Mouse (Mus musculus) cerebellum, adult 2 months (tissue): Measurements from ENCODE around the gene Mapk8ip1. TPM values are rescaled to one million over a fixed set of nuclear protein-coding genes. Genes with fewer than 3 reads are reported as not detected.

Experiments
- DNase-seq, 2 experiments: peaks; one replicate each; pipeline ENCODE4 v3.0.0; 2021
- H3K27ac ChIP-seq: fragments of 200-500 bp; 2 replicates; pipeline ENCODE4 v1.5.1; 2012; ENCODE audit warnings: low read length, control low read depth, inconsistent platforms; ENCODE audit not compliant: insufficient read depth
- H3K27me3 ChIP-seq: fragments of 200-500 bp; 2 replicates; pipeline ENCODE4 v1.6.1; 2012; ENCODE audit warnings: inconsistent platforms, mild to moderate bottlenecking, low read length, moderate library complexity; ENCODE audit not compliant: control insufficient read depth, insufficient read depth
- H3K4me1 ChIP-seq: fragments of 200-500 bp; 2 replicates; pipeline ENCODE4 v1.6.1; 2011; ENCODE audit warnings: low read length; ENCODE audit not compliant: control insufficient read depth, insufficient read depth
- H3K4me3 ChIP-seq: fragments of 200-500 bp; replicated peaks from 2 replicates; pipeline ENCODE3; 2011; ENCODE audit warnings: mild to moderate bottlenecking, low read depth, low read length, control low read depth; ENCODE audit not compliant: insufficient read depth
- CTCF ChIP-seq: fragments of 200-500 bp; IDR thresholded peaks from 2 replicates; pipeline ENCODE4 v1.5.1; 2011; ENCODE audit warnings: low read depth, mild to moderate bottlenecking, control low read depth, low read length, moderate library complexity, borderline replicate concordance; ENCODE audit not compliant: insufficient read depth
- POLR2A ChIP-seq: fragments of 200-500 bp; IDR thresholded peaks from 2 replicates; pipeline ENCODE4 v1.6.1; 2011; ENCODE audit warnings: low read length, control low read depth, borderline replicate concordance; ENCODE audit not compliant: insufficient read depth
- WGBS: fragments of 180-500 bp; shearing (Covaris S2); methylation state at CpG from one replicate; pipeline ENCODE4 v1.1.7; 2018; 5-methylcytosine and 5-hydroxymethylcytosine counted together
- polyA plus RNA-seq: library from polyadenylated mRNA; depleted of rRNA; stranded (reverse); fragments of >200 nt; gene quantifications from 2 replicates; pipeline ENCODE4 v1.2.3, GENCODE M21; 2012

The Mapk8ip1 gene
- polyA plus RNA-seq, 1 experiment = 349 TPM

GRCm38 (mm10) chr2:92431611-92432179, 30.6 kb upstream of the Mapk8ip1 start:
- peak; percentile 55 for DNase-seq
- Histone ChIP-seq H3K4me3 (peak overlapping the region; percentile 88), H3K4me1 (peaks cover 27% of the 10 kb centered on the region), H3K27me3 (no peaks in the 10 kb centered on the region), H3K27ac (peak overlapping the region; percentile 84)
- WGBS = 2% methylated on average over 11 of the region's 11 CpGs
- TF ChIP-seq CTCF = no peak
- no peak for TF ChIP-seq POLR2A

GRCm38 (mm10) chr2:92430723-92431541, 29.9 kb upstream of the Mapk8ip1 start:
- H3K27me3 ChIP-seq = no peaks in the 10 kb centered on the region
- 12% methylated on average over 21 of the region's 21 CpGs for WGBS
- H3K4me3 ChIP-seq = peak overlapping the region; percentile 88
- H3K27ac ChIP-seq = peak overlapping the region; percentile 84
- peaks cover 32% of the 10 kb centered on the region for H3K4me1 ChIP-seq
- TF ChIP-seq POLR2A (peak; percentile 60), CTCF (no peak)
- DNase-seq = peak; percentile 73 to 80

GRCm38 (mm10) chr2:92430089-92430488, 29.0 kb upstream of the Mapk8ip1 start:
- 64% methylated on average over 2 of the region's 2 CpGs for WGBS
- TF ChIP-seq POLR2A (no peak), CTCF (no peak)
- H3K4me3 ChIP-seq = no peak overlapping the region
- no peak for DNase-seq
- H3K27me3 ChIP-seq = no peaks in the 10 kb centered on the region
- H3K4me1 ChIP-seq = peaks cover 37% of the 10 kb centered on the region
- no peak overlapping the region for H3K27ac ChIP-seq

- H3K4me3 ChIP-seq = peak overlapping the region; percentile 31
- TF ChIP-seq CTCF (no peak), POLR2A (peak; percentile 98)
- H3K4me1 ChIP-seq = peaks cover 48% of the 10 kb centered on the region
- DNase-seq = peak; percentile 94 to 97
- peak overlapping the region; percentile 60 for H3K27ac ChIP-seq
- H3K27me3 ChIP-seq = no peaks in the 10 kb centered on the region
- 2% methylated on average over 6 of the region's 6 CpGs for WGBS
These were observed 26.8 kb upstream of the Mapk8ip1 start for GRCm38 (mm10) chr2:92427882-92428281.

- WGBS = 3% methylated on average over 3 of the region's 3 CpGs
- peaks cover 62% of the 10 kb centered on the region for H3K4me1 ChIP-seq
- no peak for TF ChIP-seq POLR2A
- no peak for TF ChIP-seq CTCF
- H3K4me3 ChIP-seq = no peak overlapping the region
- no peaks in the 10 kb centered on the region for H3K27me3 ChIP-seq
- H3K27ac ChIP-seq = peak overlapping the region; percentile 74
- peak; percentile 49 to 50 for DNase-seq
These were observed 25.4 kb upstream of the Mapk8ip1 start for GRCm38 (mm10) chr2:92426426-92426825.

- DNase-seq = no peak
- no peak for TF ChIP-seq CTCF
- no peaks in the 10 kb centered on the region for H3K27me3 ChIP-seq
- 58% methylated on average over 4 of the region's 4 CpGs for WGBS
- no peak overlapping the region for H3K4me3 ChIP-seq
- H3K4me1 ChIP-seq = peaks cover 66% of the 10 kb centered on the region
- peak overlapping the region; percentile 40; the same call in 1 of the 2 replicates for H3K27ac ChIP-seq
These were observed 24.3 kb upstream of the Mapk8ip1 start for GRCm38 (mm10) chr2:92425366-92425765.

- DNase-seq = peak; percentile 44 to 50
- H3K4me3 ChIP-seq = no peak overlapping the region
- H3K27me3 ChIP-seq = no peaks in the 10 kb centered on the region
- peak overlapping the region; percentile 55 for H3K27ac ChIP-seq
- 53% methylated on average over 9 of the region's 9 CpGs for WGBS
- TF ChIP-seq CTCF (no peak), POLR2A (no peak)
- peaks cover 64% of the 10 kb centered on the region for H3K4me1 ChIP-seq
These were observed 23.6 kb upstream of the Mapk8ip1 start for GRCm38 (mm10) chr2:92424462-92425308.
